Mouse (Mus musculus): ENCODE data around the gene Tdg. TPM values are rescaled to one million over a fixed set of nuclear protein-coding genes. Genes with fewer than 3 reads are reported as not detected.

Gene Tdg
- total RNA-seq, 2 experiments from 2014 or later = 19.8 to 25.3 TPM

Other genes with a start within 250 kb of the Tdg start
- not detected for gene Gm1553, start 137.2 kb upstream of the Tdg start, total RNA-seq (2021)
- gene 1190007I07Rik, start 6.6 kb upstream of the Tdg start, total RNA-seq (2021) = 10 to 100 TPM; 21.1 to 21.9 TPM
- 1 to 10 TPM; 2.0 to 2.6 TPM for gene Glt8d2, start 60.8 kb downstream of the Tdg start, total RNA-seq (2021)
- 10 to 100 TPM; 29.6 to 32.1 TPM for gene Hcfc2, start 66.3 kb downstream of the Tdg start, total RNA-seq (2021)
- gene Nfyb, start 134.3 kb downstream of the Tdg start, total RNA-seq (2021) = 10 to 100 TPM; 15.7 to 17.5 TPM
- gene Txnrd1, start 204.1 kb downstream of the Tdg start, total RNA-seq (2021) = 100 to 1,000 TPM in 1 of 2 experiments, 10 to 100 TPM in 1; 86.4 to 142 TPM
- gene Eid3, start 236.8 kb downstream of the Tdg start, total RNA-seq (2021) = 1 to 10 TPM; 1.4 to 2.0 TPM